Mouse (Mus musculus): ENCODE data around the gene Kcnk13.

DNA sequence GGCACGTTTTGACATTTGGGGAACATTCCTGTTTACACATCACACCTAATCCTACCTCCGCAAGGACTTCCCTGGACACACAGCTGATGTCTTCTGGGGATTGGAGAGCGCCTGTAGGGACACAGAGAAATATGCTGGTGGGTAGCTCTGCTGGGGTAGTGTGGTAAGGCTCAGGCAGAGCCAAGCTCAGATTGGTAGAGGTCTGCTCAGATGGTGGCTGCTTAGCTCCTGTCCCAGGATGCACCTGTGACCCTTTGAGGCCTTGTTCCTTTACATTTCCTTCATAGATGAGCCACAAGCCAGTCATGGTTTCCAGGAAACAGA is 136.4 kb downstream of the Kcnk13 start:
- TF ChIP-seq POLR2A (IDR thresholded peaks at IDR 0.05; ENCODE audit: borderline replicate concordance, insufficient read depth, low read length) (no peak), CTCF (IDR thresholded peaks at IDR 0.05; ENCODE audit: borderline replicate concordance, insufficient read depth, low read depth, low read length) (no peak)
